Mouse (Mus musculus): ENCODE results near the gene Shisa8.

The Shisa8 gene

DNA sequence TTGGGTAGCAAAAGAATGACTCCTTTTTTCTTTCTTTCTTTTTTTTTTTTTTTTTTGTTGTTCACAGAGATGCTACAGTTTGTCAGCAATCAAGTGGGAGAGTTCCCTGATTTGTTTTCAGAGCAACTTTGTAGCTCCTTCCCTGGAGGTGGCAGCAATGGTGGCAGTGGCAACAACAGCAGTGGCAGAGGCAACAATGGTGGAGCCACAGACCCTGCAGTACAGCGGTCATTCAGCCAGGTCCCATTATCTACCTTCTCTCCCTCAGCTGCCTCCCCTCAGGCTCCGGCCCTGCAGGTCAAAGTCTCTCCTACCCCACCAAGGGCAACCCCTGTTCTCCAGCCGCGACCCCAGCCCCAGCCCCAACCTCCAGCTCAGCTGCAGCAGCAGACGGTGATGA lies 42.9 kb downstream of the Shisa8 start:
- DNase-seq, result no peak

GRCm38 (mm10) chr15:82167201-82168168 lies 45.1 kb downstream of the Shisa8 start:
- DNase-seq, result no peak

- no peak for DNase-seq
Measured at GRCm38 (mm10) chr15:82166240-82167100, 46.1 kb downstream of the Shisa8 start.

GRCm38 (mm10) chr15:82165332-82166239 lies 47.0 kb downstream of the Shisa8 start:
- peak; percentile 68 for DNase-seq

DNA sequence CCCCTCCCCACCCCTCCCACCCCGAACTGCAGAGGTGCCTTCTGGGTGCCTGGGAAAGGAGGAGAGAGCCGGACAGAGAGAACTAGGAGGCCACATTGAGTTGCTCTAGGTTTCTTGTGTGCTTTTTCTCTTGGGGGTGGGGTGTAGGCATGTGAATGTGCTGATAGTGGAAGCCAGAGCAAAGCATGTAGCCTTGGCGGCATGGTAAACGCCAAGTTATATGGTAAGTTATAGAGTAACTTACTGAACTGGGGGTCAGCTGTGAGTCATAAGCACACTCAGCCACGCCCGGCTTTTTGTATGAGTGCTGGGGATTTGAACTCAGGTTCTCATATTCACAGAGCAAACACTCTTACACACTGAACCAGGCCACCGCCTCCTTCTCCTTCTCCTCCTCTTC lies 48.1 kb downstream of the Shisa8 start:
- no peak for DNase-seq

DNA sequence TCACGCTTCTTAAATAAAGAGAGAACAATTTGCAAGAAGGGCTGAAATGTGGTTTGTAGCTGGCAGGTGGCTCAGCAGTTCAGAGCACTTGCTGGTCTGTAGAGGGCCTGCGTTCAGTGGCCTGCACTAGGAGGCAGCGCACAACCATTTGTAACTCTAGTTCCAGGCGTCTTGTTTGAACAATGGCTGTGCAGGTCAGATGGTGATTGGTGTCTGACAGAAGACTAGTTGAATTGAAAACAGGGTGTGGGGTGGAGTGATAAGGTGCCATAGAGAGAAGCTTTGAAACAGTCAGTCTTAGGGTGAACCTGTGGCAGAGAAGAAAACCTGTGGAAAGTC lies 48.6 kb downstream of the Shisa8 start:
- no peak for DNase-seq

- DNase-seq, result no peak
Measured at GRCm38 (mm10) chr15:82163356-82164060, 49.1 kb downstream of the Shisa8 start.

- no peak for DNase-seq
Measured at GRCm38 (mm10) chr15:82161965-82162600, 50.5 kb downstream of the Shisa8 start.

DNA sequence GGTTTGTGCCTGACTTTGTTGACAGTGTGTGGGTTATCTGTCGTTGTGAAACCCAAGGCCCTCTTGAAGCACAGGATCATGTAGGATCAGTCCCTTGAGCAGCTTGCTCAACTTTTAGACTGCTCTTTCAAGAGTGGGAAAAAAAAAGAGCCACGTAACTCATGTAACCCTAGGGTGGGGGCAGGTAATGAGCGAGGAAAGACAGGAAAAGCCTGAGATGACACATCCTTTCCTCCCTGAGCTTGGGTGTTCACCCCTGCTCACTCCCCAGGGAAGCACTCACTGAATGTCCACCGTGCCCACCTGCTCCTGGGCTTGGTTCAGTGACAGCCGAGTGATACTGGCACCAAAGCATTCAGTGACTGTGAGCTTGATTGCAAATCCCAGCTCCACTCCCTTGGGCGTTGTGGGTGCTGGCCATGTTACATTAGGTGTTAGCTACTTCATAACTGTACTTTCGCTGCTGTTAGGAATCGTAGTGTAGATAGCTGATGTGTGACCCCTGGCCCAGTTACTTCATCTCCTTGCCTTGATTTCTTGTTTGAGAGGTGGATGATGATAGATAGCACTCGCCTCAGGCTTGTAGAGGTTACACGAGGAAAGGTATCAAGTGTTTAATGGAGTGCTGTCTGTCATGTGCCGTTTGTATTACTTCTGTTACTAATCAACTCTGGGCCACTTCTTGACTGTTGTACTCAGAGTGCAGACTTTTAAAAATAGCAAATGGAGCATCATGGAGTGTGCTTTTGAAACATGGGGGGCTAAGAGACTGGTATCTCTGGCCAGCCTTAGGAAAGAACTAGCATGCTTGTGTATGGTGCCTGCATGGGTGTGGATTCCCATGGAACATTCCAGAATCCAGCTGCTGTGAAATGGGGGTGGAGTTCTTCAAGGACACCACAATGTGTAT lies 51.6 kb downstream of the Shisa8 start:
- DNase-seq, result no peak

- no peak for DNase-seq
Measured at GRCm38 (mm10) chr15:82159471-82159870, 53.1 kb downstream of the Shisa8 start.

- no peak for DNase-seq
Measured at GRCm38 (mm10) chr15:82158243-82159035, 54.2 kb downstream of the Shisa8 start.

DNA sequence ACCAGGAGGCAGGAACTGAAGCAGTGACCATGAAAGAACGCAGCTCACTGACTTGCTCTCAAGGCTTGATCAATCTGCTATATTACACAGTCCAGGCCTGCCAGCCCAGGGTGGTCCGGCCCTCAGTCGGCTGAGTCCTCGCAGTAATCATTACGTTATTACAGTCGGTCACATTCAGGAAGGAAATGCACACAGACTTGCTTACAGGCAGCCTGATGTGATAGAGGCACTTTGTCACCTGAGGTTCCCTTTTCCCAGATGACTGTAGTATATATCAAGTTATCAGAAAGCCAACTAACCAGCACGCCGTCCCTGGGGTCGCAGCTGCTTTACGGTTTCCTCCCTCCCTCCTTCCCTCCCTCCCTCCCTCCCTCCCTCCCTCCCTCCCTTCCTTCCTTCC lies 55.7 kb downstream of the Shisa8 start:
- DNase-seq, result no peak

GRCm38 (mm10) chr15:82156298-82156697 lies 56.3 kb downstream of the Shisa8 start:
- DNase-seq, result no peak
